Mouse (Mus musculus) adrenal gland, postnatal 0 days (tissue): ENCODE results near the gene Zfp58. TPM values are rescaled to one million over a fixed set of nuclear protein-coding genes. Genes with fewer than 3 reads are reported as not detected.

Source experiments
- polyA plus RNA-seq: library from polyadenylated mRNA; unstranded; fragments of >200 nt; fragmentation: Nextera tagmentation; extraction: Ambion mirVana; gene quantifications from 2 replicates; pipeline ENCODE4 v1.2.1, GENCODE M21; 2015

Gene Zfp58
- 5.8 and 6.9 TPM in 2 replicates for polyA plus RNA-seq

GRCm38 (mm10) chr13:67500084-67500719 is at the start of gene Zfp58:
TSS of gene Zfp58 (minus strand) at chr13:67500555.

GRCm38 (mm10) chr13:67525753-67526410 is 25.5 kb upstream of the Zfp58 start, which contains the start of the genes Gm26965 and Zfp87:
TSS of gene Gm26965 (minus strand) at chr13:67526151.
TSS of gene Zfp87 (minus strand) at chr13:67526177.

GRCm38 (mm10) chr13:67483625-67484423 is 16.5 kb downstream of the Zfp58 start, which contains the start of gene Zfp874b:
TSS of gene Zfp874b (minus strand) at chr13:67484258.

GRCm38 (mm10) chr13:67451172-67452020 is 49.0 kb downstream of the Zfp58 start, which contains the start of gene Zfp874a:
TSS of gene Zfp874a (minus strand) at chr13:67451624.

Other genes with a start within 250 kb of the Zfp58 start
- 0.96 and 1.4 TPM in 2 replicates for gene Zfp458, start 222.1 kb downstream of the Zfp58 start, polyA plus RNA-seq
- gene Zfp457, start 194.1 kb downstream of the Zfp58 start, polyA plus RNA-seq, result 0.44 and 0.83 TPM in 2 replicates
- gene Zfp595, start 168.0 kb downstream of the Zfp58 start, polyA plus RNA-seq, result 1.1 and 2.0 TPM in 2 replicates
- gene Gm28044, start 140.0 kb downstream of the Zfp58 start, polyA plus RNA-seq, result 0.43 and 1.7 TPM in 2 replicates
- 0.76 and 0.87 TPM in 2 replicates for gene Zfp953, start 139.9 kb downstream of the Zfp58 start, polyA plus RNA-seq
- gene Gm28041, start 124.8 kb downstream of the Zfp58 start, polyA plus RNA-seq, result 0.57 and 0.80 TPM in 2 replicates
- gene Zfp456, start 124.7 kb downstream of the Zfp58 start, polyA plus RNA-seq, result 0.74 and 0.84 TPM in 2 replicates
- 5.2 and 5.7 TPM in 2 replicates for gene Zfp429, start 100.7 kb downstream of the Zfp58 start, polyA plus RNA-seq
- 0.12 and 0.19 TPM in 2 replicates for gene Zfp459, start 79.1 kb downstream of the Zfp58 start, polyA plus RNA-seq
- gene Zfp874a, start 48.9 kb downstream of the Zfp58 start, polyA plus RNA-seq, result 12.6 and 15.1 TPM in 2 replicates
- gene Zfp874b, start 16.3 kb downstream of the Zfp58 start, polyA plus RNA-seq, result 4.2 and 4.6 TPM in 2 replicates
- not detected in 2 replicates for gene Gm26965, start 25.6 kb upstream of the Zfp58 start, polyA plus RNA-seq
- gene Zfp87, start 25.6 kb upstream of the Zfp58 start, polyA plus RNA-seq, result 45.3 and 77.5 TPM in 2 replicates
- gene Zfp748, start 53.3 kb upstream of the Zfp58 start, polyA plus RNA-seq, result 7.8 and 9.3 TPM in 2 replicates
- gene Zfp729b, start 109.2 kb upstream of the Zfp58 start, polyA plus RNA-seq, result 3.7 and 4.0 TPM in 2 replicates
- not detected in 2 replicates for gene Gm49345, start 137.2 kb upstream of the Zfp58 start, polyA plus RNA-seq
- gene Zfp729a, start 137.2 kb upstream of the Zfp58 start, polyA plus RNA-seq, result 1.4 and 1.7 TPM in 2 replicates
- gene Zfp738, start 186.5 kb upstream of the Zfp58 start, polyA plus RNA-seq, result 10.0 and 10.3 TPM in 2 replicates
- gene Zfp65, start 228.6 kb upstream of the Zfp58 start, polyA plus RNA-seq, result 3.7 and 5.6 TPM in 2 replicates